Mouse (Mus musculus) liver, embryonic 15.5 days (tissue): Measurements from ENCODE around the gene Apol6. TPM values are rescaled to one million over a fixed set of nuclear protein-coding genes. Genes with fewer than 3 reads are reported as not detected.

Experiments
- ATAC-seq: fragments of 200-750 bp; cut with Nextera tagmentation; 2 replicates; pipeline ENCODE4 v1.8.0; 2017; ENCODE audit warnings: moderate number of reproducible peaks, mild to moderate bottlenecking, moderate library complexity; ENCODE audit not compliant: insufficient read depth
- H3K27ac ChIP-seq: fragments of 300-500 bp; sonication (generic); replicated peaks from 2 replicates; pipeline ENCODE4 v1.5.1; 2015; ENCODE audit warnings: mild to moderate bottlenecking, inconsistent platforms
- H3K27me3 ChIP-seq: fragments of 300-500 bp; sonication (generic); 2 replicates; pipeline ENCODE4 v1.6.1; 2015; ENCODE audit warnings: mild to moderate bottlenecking, inconsistent platforms
- H3K36me3 ChIP-seq: fragments of 300-500 bp; sonication (generic); replicated peaks from 2 replicates; pipeline ENCODE4 v1.6.1; 2015; ENCODE audit warnings: moderate library complexity, mild to moderate bottlenecking, inconsistent platforms
- H3K4me1 ChIP-seq: fragments of 300-500 bp; sonication (generic); replicated peaks from 2 replicates; pipeline ENCODE4 v1.6.1; 2015; ENCODE audit warnings: inconsistent platforms
- H3K4me2 ChIP-seq: fragments of 300-500 bp; sonication (generic); 2 replicates; pipeline ENCODE4 v1.6.1; 2015; ENCODE audit warnings: moderate library complexity, mild to moderate bottlenecking, inconsistent platforms
- H3K4me3 ChIP-seq: fragments of 300-500 bp; sonication (generic); replicated peaks from 2 replicates; pipeline ENCODE4 v1.5.1; 2015; ENCODE audit warnings: mild to moderate bottlenecking, inconsistent platforms
- H3K9ac ChIP-seq: fragments of 300-500 bp; sonication (generic); 2 replicates; pipeline ENCODE4 v1.6.1; 2015; ENCODE audit warnings: moderate library complexity, mild to moderate bottlenecking, inconsistent platforms
- H3K9me3 ChIP-seq: fragments of 300-500 bp; sonication (generic); replicated peaks from 2 replicates; pipeline ENCODE4 v1.6.1; 2016; ENCODE audit warnings: inconsistent platforms
- WGBS: fragments of 180-500 bp; shearing (Covaris S2); methylation state at CpG from one replicate; pipeline ENCODE4 v1.1.7; 2015; ENCODE audit warnings: mixed read lengths; ENCODE audit not compliant: insufficient replicate concordance; 5-methylcytosine and 5-hydroxymethylcytosine counted together
- polyA plus RNA-seq: library from polyadenylated mRNA; unstranded; fragments of >200 nt; fragmentation: Nextera tagmentation; extraction: Ambion mirVana; gene quantifications from 2 replicates; pipeline ENCODE4 v1.2.1, GENCODE M21; 2015

The Apol6 gene
- polyA plus RNA-seq, 1 experiment from 2014 or later: 0.15 TPM

GRCm38 (mm10) chr15:77034526-77034925, 10.0 kb upstream of the Apol6 start:
- no peak overlapping the region for H3K4me3 ChIP-seq
- no peak for ATAC-seq
- H3K4me1 ChIP-seq: peaks cover 10% of the 10 kb centered on the region
- no peaks in the 10 kb centered on the region for H3K36me3 ChIP-seq
- H3K4me2 ChIP-seq: no peak overlapping the region
- H3K9me3 ChIP-seq: no peaks in the 10 kb centered on the region
- H3K9ac ChIP-seq: no peak overlapping the region
- no peak overlapping the region for H3K27ac ChIP-seq
- 48% methylated on average over 6 of the region's 6 CpGs for WGBS
- H3K27me3 ChIP-seq: peaks cover 12% of the 10 kb centered on the region; the same call in 1 of the 2 replicates

GRCm38 (mm10) chr15:77035643-77036042, 8.9 kb upstream of the Apol6 start:
- no peak for ATAC-seq
- H3K4me3 ChIP-seq: no peak overlapping the region
- H3K36me3 ChIP-seq: no peaks in the 10 kb centered on the region

GRCm38 (mm10) chr15:77036320-77036988, 8.1 kb upstream of the Apol6 start:
- ATAC-seq: no peak
- 61% methylated on average over 11 of the region's 11 CpGs for WGBS
- Histone ChIP-seq H3K27me3 (peaks cover 15% of the 10 kb centered on the region; the same call in 1 of the 2 replicates), H3K36me3 (no peaks in the 10 kb centered on the region), H3K4me2 (no peak overlapping the region), H3K4me1 (peaks cover 10% of the 10 kb centered on the region), H3K9ac (no peak overlapping the region), H3K9me3 (no peaks in the 10 kb centered on the region), H3K4me3 (no peak overlapping the region), H3K27ac (0 out of 2 replicates have a peak overlapping the region, but pooled peaks have one; percentile 9)

More at GRCm38 (mm10) chr15:77035643-77036042, 8.9 kb upstream of the Apol6 start:
- no peak overlapping the region for H3K27ac ChIP-seq
- peaks cover 10% of the 10 kb centered on the region for H3K4me1 ChIP-seq
- H3K4me2 ChIP-seq: no peak overlapping the region
- no peak overlapping the region for H3K9ac ChIP-seq
- 44% methylated on average over 3 of the region's 3 CpGs for WGBS
- H3K9me3 ChIP-seq: no peaks in the 10 kb centered on the region
- peaks cover 15% of the 10 kb centered on the region; the same call in 1 of the 2 replicates for H3K27me3 ChIP-seq

- no peak for ATAC-seq
- Histone ChIP-seq H3K9ac (no peak overlapping the region), H3K27me3 (peaks cover 15% of the 10 kb centered on the region; the same call in 1 of the 2 replicates), H3K4me2 (no peak overlapping the region), H3K4me3 (no peak overlapping the region), H3K27ac (0 out of 2 replicates have a peak overlapping the region, but pooled peaks have one; percentile 9), H3K9me3 (no peaks in the 10 kb centered on the region), H3K36me3 (no peaks in the 10 kb centered on the region), H3K4me1 (peaks cover 10% of the 10 kb centered on the region)
- WGBS: 48% methylated on average over 2 of the region's 2 CpGs
Observed at GRCm38 (mm10) chr15:77036989-77037277, 7.6 kb upstream of the Apol6 start.

- no peak for ATAC-seq
Observed at GRCm38 (mm10) chr15:77037278-77038161, 7.0 kb upstream of the Apol6 start.

GRCm38 (mm10) chr15:77039211-77039700, 5.3 kb upstream of the Apol6 start:
- no peak overlapping the region for H3K4me3 ChIP-seq
- no peak overlapping the region for H3K4me2 ChIP-seq
- no peak overlapping the region for H3K27ac ChIP-seq
- peaks cover 10% of the 10 kb centered on the region for H3K4me1 ChIP-seq
- no peaks in the 10 kb centered on the region for H3K9me3 ChIP-seq
- no peak for ATAC-seq
- no peak overlapping the region for H3K9ac ChIP-seq
- peaks cover 15% of the 10 kb centered on the region; the same call in 1 of the 2 replicates for H3K27me3 ChIP-seq
- 72% methylated on average over 9 of the region's 9 CpGs for WGBS
- H3K36me3 ChIP-seq: no peaks in the 10 kb centered on the region

More at GRCm38 (mm10) chr15:77037278-77038161, 7.0 kb upstream of the Apol6 start:
- peak overlapping the region; percentile 9; the same call in 1 of the 2 replicates for H3K27ac ChIP-seq
- H3K27me3 ChIP-seq: peaks cover 15% of the 10 kb centered on the region; the same call in 1 of the 2 replicates
- H3K36me3 ChIP-seq: no peaks in the 10 kb centered on the region
- H3K4me1 ChIP-seq: peaks cover 10% of the 10 kb centered on the region
- H3K4me2 ChIP-seq: no peak overlapping the region
- WGBS: 8% methylated on average over 11 of the region's 11 CpGs
- H3K9me3 ChIP-seq: no peaks in the 10 kb centered on the region
- no peak overlapping the region for H3K4me3 ChIP-seq
- no peak overlapping the region for H3K9ac ChIP-seq

- H3K9ac ChIP-seq: no peak overlapping the region
- no peak for ATAC-seq
- no peaks in the 10 kb centered on the region for H3K9me3 ChIP-seq
- no peak overlapping the region for H3K4me3 ChIP-seq
- peaks cover 15% of the 10 kb centered on the region; the same call in 1 of the 2 replicates for H3K27me3 ChIP-seq
- no peak overlapping the region for H3K27ac ChIP-seq
- H3K4me2 ChIP-seq: no peak overlapping the region
- H3K36me3 ChIP-seq: no peaks in the 10 kb centered on the region
- peaks cover 6% of the 10 kb centered on the region; the same call in 1 of the 2 replicates for H3K4me1 ChIP-seq
- 13% methylated on average over 3 of the region's 3 CpGs for whole genome bisulfite sequencing
Observed at GRCm38 (mm10) chr15:77040784-77041183, 3.7 kb upstream of the Apol6 start.

- H3K4me3 ChIP-seq: no peak overlapping the region
- no peaks in the 10 kb centered on the region for H3K9me3 ChIP-seq
- 66% methylated on average over 10 of the region's 10 CpGs for WGBS
- no peak overlapping the region for H3K27ac ChIP-seq
- peaks cover 14% of the 10 kb centered on the region; the same call in 1 of the 2 replicates for H3K27me3 ChIP-seq
- H3K9ac ChIP-seq: no peak overlapping the region
- H3K4me1 ChIP-seq: no peaks in the 10 kb centered on the region
- no peak for ATAC-seq
- H3K36me3 ChIP-seq: no peaks in the 10 kb centered on the region
- no peak overlapping the region for H3K4me2 ChIP-seq
Observed at GRCm38 (mm10) chr15:77045609-77046008, 1.1 kb downstream of the Apol6 start.

- H3K4me1 ChIP-seq: peaks cover 17% of the 10 kb centered on the region
- WGBS: 74% methylated on average over 10 of the region's 10 CpGs
Observed at GRCm38 (mm10) chr15:77050570-77050969, 6.0 kb downstream of the Apol6 start, which contains the start of gene Mb. Gene Mb (minus strand): TSS chr15:77050670.

GRCm38 (mm10) chr15:77052176-77052575, 7.6 kb downstream of the Apol6 start:
- Histone ChIP-seq H3K9ac (no peak overlapping the region), H3K9me3 (no peaks in the 10 kb centered on the region), H3K4me2 (no peak overlapping the region), H3K4me1 (peaks cover 17% of the 10 kb centered on the region), H3K36me3 (no peaks in the 10 kb centered on the region), H3K4me3 (no peak overlapping the region), H3K27ac (0 out of 2 replicates have a peak overlapping the region, but pooled peaks have one; percentile 53), H3K27me3 (peaks cover 11% of the 10 kb centered on the region; the same call in 1 of the 2 replicates)
- WGBS: 17% methylated on average over 1 of the region's 1 CpGs
- ATAC-seq: no peak

More at GRCm38 (mm10) chr15:77050570-77050969, 6.0 kb downstream of the Apol6 start, which contains the start of gene Mb:
- ATAC-seq: no peak
- no peak within 1 kb of the TSS for H3K27ac ChIP-seq
- no peak within 1 kb of the TSS for H3K4me3 ChIP-seq
- no peaks in the 10 kb centered on the region for H3K9me3 ChIP-seq
- H3K36me3 ChIP-seq: no peaks in the 10 kb centered on the region
- peaks cover 14% of the 10 kb centered on the region; the same call in 1 of the 2 replicates for H3K27me3 ChIP-seq
- no peak within 1 kb of the TSS for H3K9ac ChIP-seq
- H3K4me2 ChIP-seq: no peak within 1 kb of the TSS

- no peaks in the 10 kb centered on the region for H3K9me3 ChIP-seq
- no peaks in the 10 kb centered on the region for H3K36me3 ChIP-seq
- no peak overlapping the region for H3K9ac ChIP-seq
- H3K4me3 ChIP-seq: no peak overlapping the region
- WGBS: 31% methylated on average over 1 of the region's 1 CpGs
- ATAC-seq: peak; percentile 90
- H3K27ac ChIP-seq: peak overlapping the region; percentile 53
- no peak overlapping the region for H3K4me2 ChIP-seq
- peaks cover 17% of the 10 kb centered on the region for H3K4me1 ChIP-seq
- peaks cover 11% of the 10 kb centered on the region; the same call in 1 of the 2 replicates for H3K27me3 ChIP-seq
Observed at GRCm38 (mm10) chr15:77053021-77053420, 8.5 kb downstream of the Apol6 start.
